Mouse (Mus musculus) embryonic facial prominence, embryonic 10.5 days (tissue): ENCODE measurements around the gene Mslnl. TPM values are rescaled to one million over a fixed set of nuclear protein-coding genes. Genes with fewer than 3 reads are reported as not detected.

Experiments
- DNase-seq: peaks from one replicate; pipeline ENCODE4 v3.0.0-alpha.2; 2017; ENCODE audit warnings: low spot score
- H3K27ac ChIP-seq: fragments of 300-500 bp; sonication (generic); replicated peaks from 2 replicates; pipeline ENCODE4 v1.5.1; 2016; ENCODE audit warnings: mild to moderate bottlenecking
- H3K27me3 ChIP-seq: fragments of 300-500 bp; sonication (generic); replicated peaks from 2 replicates; pipeline ENCODE4 v1.6.1; 2016; ENCODE audit warnings: low read depth, mild to moderate bottlenecking; ENCODE audit not compliant: poor library complexity, severe bottlenecking
- H3K36me3 ChIP-seq: fragments of 300-500 bp; sonication (generic); replicated peaks from 2 replicates; pipeline ENCODE4 v1.6.1; 2016; ENCODE audit warnings: mild to moderate bottlenecking, moderate library complexity
- H3K4me1 ChIP-seq: fragments of 300-500 bp; sonication (generic); 2 replicates; pipeline ENCODE4 v1.6.1; 2016
- H3K4me3 ChIP-seq: fragments of 300-500 bp; sonication (generic); 2 replicates; pipeline ENCODE4 v1.5.1; 2016; ENCODE audit warnings: mild to moderate bottlenecking, moderate library complexity
- H3K9me3 ChIP-seq: fragments of 300-500 bp; sonication (generic); 2 replicates; pipeline ENCODE4 v1.6.1; 2016; ENCODE audit warnings: mild to moderate bottlenecking
- WGBS: fragments of 180-500 bp; shearing (Covaris S2); methylation state at CpG from one replicate; pipeline ENCODE4 v1.1.7; 2016; 5-methylcytosine and 5-hydroxymethylcytosine counted together
- microRNA-seq: library from miRNA; unstranded; fragments of <30 nt; microRNA quantifications from one replicate; pipeline ENCODE4, GENCODE M21; 2017
- polyA plus RNA-seq: library from polyadenylated mRNA; unstranded; fragments of >200 nt; fragmentation: Nextera tagmentation; extraction: Ambion mirVana; gene quantifications from 2 replicates; pipeline ENCODE4 v1.2.1, GENCODE M21; 2016

Gene Mslnl
- polyA plus RNA-seq, 1 experiment from 2014 or later, result 0.11 TPM

GRCm38 (mm10) chr17:25792615-25793014 is 56.8 kb downstream of the Mslnl start, which contains the start of gene Fam173a:
Fam173a (minus strand) TSS chr17:25792901.
- Histone ChIP-seq H3K27me3 (no peaks in the 10 kb centered on the region), H3K9me3 (no peaks in the 10 kb centered on the region), H3K27ac (peak within 1 kb of the TSS; percentile 91), H3K4me3 (peak within 1 kb of the TSS; percentile 77), H3K4me1 (peaks cover 68% of the 10 kb centered on the region), H3K36me3 (peaks cover 51% of the 10 kb centered on the region)
- 1% methylated on average over 14 of the region's 14 CpGs for WGBS
- peak; percentile 79 for DNase-seq

GRCm38 (mm10) chr17:25794197-25794596 is 58.4 kb downstream of the Mslnl start:
- 44% methylated on average over 13 of the region's 13 CpGs for WGBS
- H3K36me3 ChIP-seq, result peaks cover 38% of the 10 kb centered on the region
- peaks cover 70% of the 10 kb centered on the region for H3K4me1 ChIP-seq
- H3K27me3 ChIP-seq, result no peaks in the 10 kb centered on the region
- H3K27ac ChIP-seq, result peak overlapping the region; percentile 91
- DNase-seq, result no peak
- no peaks in the 10 kb centered on the region for H3K9me3 ChIP-seq
- H3K4me3 ChIP-seq, result peak overlapping the region; percentile 77

- no peaks in the 10 kb centered on the region for H3K9me3 ChIP-seq
- peaks cover 70% of the 10 kb centered on the region for H3K4me1 ChIP-seq
- H3K27ac ChIP-seq, result peak overlapping the region; percentile 91
- peak overlapping the region; percentile 77 for H3K4me3 ChIP-seq
- 66% methylated on average over 17 of the region's 17 CpGs for WGBS
- no peaks in the 10 kb centered on the region for H3K27me3 ChIP-seq
- no peak for DNase-seq
- H3K36me3 ChIP-seq, result peaks cover 30% of the 10 kb centered on the region
Observed at GRCm38 (mm10) chr17:25794998-25795397, 59.2 kb downstream of the Mslnl start.

- 4% methylated on average over 6 of the region's 6 CpGs for WGBS
- peak; percentile 90 for DNase-seq
- no peaks in the 10 kb centered on the region for H3K27me3 ChIP-seq
- no peaks in the 10 kb centered on the region for H3K9me3 ChIP-seq
- H3K4me1 ChIP-seq, result peaks cover 66% of the 10 kb centered on the region
- H3K4me3 ChIP-seq, result peak within 1 kb of the TSS; percentile 77
- H3K36me3 ChIP-seq, result peaks cover 25% of the 10 kb centered on the region
- peak within 1 kb of the TSS; percentile 91 for H3K27ac ChIP-seq
Observed at GRCm38 (mm10) chr17:25795609-25796092, 59.8 kb downstream of the Mslnl start, which contains the start of gene AC134908.4. AC134908.4 (minus strand) TSS chr17:25795659.

GRCm38 (mm10) chr17:25796211-25796771 is 60.4 kb downstream of the Mslnl start:
- peaks cover 60% of the 10 kb centered on the region for H3K4me1 ChIP-seq
- under 1% methylated on average over 37 of the region's 37 CpGs for whole genome bisulfite sequencing
- H3K9me3 ChIP-seq, result no peaks in the 10 kb centered on the region
- peak overlapping the region; percentile 77 for H3K4me3 ChIP-seq
- no peaks in the 10 kb centered on the region for H3K27me3 ChIP-seq
- peaks cover 25% of the 10 kb centered on the region for H3K36me3 ChIP-seq
- DNase-seq, result no peak
- H3K27ac ChIP-seq, result peak overlapping the region; percentile 91

- peaks cover 53% of the 10 kb centered on the region for H3K4me1 ChIP-seq
- no peaks in the 10 kb centered on the region for H3K9me3 ChIP-seq
Observed at GRCm38 (mm10) chr17:25796951-25797369, 61.1 kb downstream of the Mslnl start, which contains the start of gene Metrn. Metrn (minus strand) TSS chr17:25797136.

More at GRCm38 (mm10) chr17:25796951-25797369, 61.1 kb downstream of the Mslnl start, which contains the start of gene Metrn:
- Histone ChIP-seq H3K27me3 (peaks cover 6% of the 10 kb centered on the region; the same call in 1 of the 2 replicates), H3K36me3 (peaks cover 25% of the 10 kb centered on the region), H3K27ac (peak within 1 kb of the TSS; percentile 91), H3K4me3 (peak within 1 kb of the TSS; percentile 77)
- DNase-seq, result peak; percentile 96
- under 1% methylated on average over 35 of the region's 35 CpGs for WGBS

Small RNA genes lying within 50 kb of the gene (microRNA-seq; reads per million reads assigned to microRNA genes)
- gene Gm25083, result not detected
- not detected for gene Mir6966

Other genes starting within 250 kb of the Mslnl start
- 0.13 and 0.21 TPM in 2 replicates for gene Sstr5, start 238.8 kb upstream of the Mslnl start, polyA plus RNA-seq
- 12.5 and 13.1 TPM in 2 replicates for gene Sox8, start 165.4 kb upstream of the Mslnl start, polyA plus RNA-seq
- gene Lmf1, start 157.0 kb upstream of the Mslnl start, polyA plus RNA-seq, result 26.3 and 26.6 TPM in 2 replicates
- 1.8 and 2.5 TPM in 2 replicates for gene Gng13, start 18.9 kb upstream of the Mslnl start, polyA plus RNA-seq
- gene Chtf18, start 8.6 kb upstream of the Mslnl start, polyA plus RNA-seq, result 60.7 and 66.2 TPM in 2 replicates
- 23.7 and 25.5 TPM in 2 replicates for gene Rpusd1, start 8.4 kb upstream of the Mslnl start, polyA plus RNA-seq
- gene Msln, start 18.3 kb downstream of the Mslnl start, polyA plus RNA-seq, result 0.55 and 0.65 TPM in 2 replicates
- gene Narfl, start 37.7 kb downstream of the Mslnl start, polyA plus RNA-seq, result 23.9 and 25.9 TPM in 2 replicates
- gene Haghl, start 49.6 kb downstream of the Mslnl start, polyA plus RNA-seq, result 59.9 and 69.1 TPM in 2 replicates
- gene Ccdc78, start 50.5 kb downstream of the Mslnl start, polyA plus RNA-seq, result 0.62 and 1.2 TPM in 2 replicates
- 62.3 and 67.8 TPM in 2 replicates for gene Fam173a, start 56.9 kb downstream of the Mslnl start, polyA plus RNA-seq
- gene AC134908.4, start 59.6 kb downstream of the Mslnl start, polyA plus RNA-seq, result 0.95 and 1.0 TPM in 2 replicates
- gene Metrn, start 61.1 kb downstream of the Mslnl start, polyA plus RNA-seq, result 118 and 137 TPM in 2 replicates
- gene Fbxl16, start 73.0 kb downstream of the Mslnl start, polyA plus RNA-seq, result 5.0 and 5.1 TPM in 2 replicates
- 31.0 and 31.4 TPM in 2 replicates for gene Wdr24, start 87.6 kb downstream of the Mslnl start, polyA plus RNA-seq
- 50.5 and 55.1 TPM in 2 replicates for gene Jmjd8, start 92.8 kb downstream of the Mslnl start, polyA plus RNA-seq
- 396 and 400 TPM in 2 replicates for gene Stub1, start 97.4 kb downstream of the Mslnl start, polyA plus RNA-seq
- 1.2 and 1.4 TPM in 2 replicates for gene Rhbdl1, start 101.3 kb downstream of the Mslnl start, polyA plus RNA-seq
- gene Gm20683, start 105.7 kb downstream of the Mslnl start, polyA plus RNA-seq, result 0.92 and 1.4 TPM in 2 replicates
- gene Rhot2, start 108.8 kb downstream of the Mslnl start, polyA plus RNA-seq, result 26.3 and 27.2 TPM in 2 replicates
- gene Wdr90, start 125.5 kb downstream of the Mslnl start, polyA plus RNA-seq, result 53.8 and 56.1 TPM in 2 replicates
- gene Mcrip2, start 132.7 kb downstream of the Mslnl start, polyA plus RNA-seq, result 17.3 and 20.2 TPM in 2 replicates
- gene Mettl26, start 139.0 kb downstream of the Mslnl start, polyA plus RNA-seq, result 68.1 and 69.8 TPM in 2 replicates
- gene Wfikkn1, start 144.8 kb downstream of the Mslnl start, polyA plus RNA-seq, result 7.8 and 12.6 TPM in 2 replicates
- gene Rab40c, start 183.7 kb downstream of the Mslnl start, polyA plus RNA-seq, result 30.9 and 34.0 TPM in 2 replicates
- 62.9 and 69.3 TPM in 2 replicates for gene Pigq, start 208.9 kb downstream of the Mslnl start, polyA plus RNA-seq
- gene Nhlrc4, start 208.9 kb downstream of the Mslnl start, polyA plus RNA-seq, result 0.88 TPM in 1 of 2 replicates, not detected in the other
- 0.35 and 0.36 TPM in 2 replicates for gene A930017K11Rik, start 216.5 kb downstream of the Mslnl start, polyA plus RNA-seq
- 34.3 and 40.1 TPM in 2 replicates for gene Capn15, start 249.8 kb downstream of the Mslnl start, polyA plus RNA-seq